Mouse (Mus musculus): ENCODE measurements around the gene Sumo2.

DNA sequence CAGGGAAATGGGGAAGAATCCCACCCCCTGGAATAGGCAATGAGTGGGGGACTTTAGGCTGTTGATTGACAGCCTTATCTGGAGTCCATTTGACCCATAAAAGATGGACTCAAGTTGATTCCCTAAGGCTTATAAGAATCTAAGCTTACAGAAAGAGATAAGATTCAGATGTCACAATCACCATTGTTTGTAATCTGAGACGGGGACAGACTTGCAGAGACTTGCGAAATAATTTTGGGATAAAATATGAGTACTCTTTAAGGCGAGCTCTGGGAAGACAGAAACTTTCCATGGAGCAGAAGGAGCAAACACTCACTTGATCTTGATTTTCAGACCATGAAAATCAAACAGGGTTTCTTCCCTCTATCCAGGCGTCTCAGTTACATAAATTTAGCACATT, 7.5 kb upstream of the Sumo2 start:
- no peak for TF ChIP-seq CTCF (conservative IDR thresholded peaks at IDR 0.05; ENCODE audit: low read length)
- no peak for TF ChIP-seq NANOG (IDR thresholded peaks at IDR 0.05; ENCODE audit: borderline replicate concordance, low read length)
